Mouse (Mus musculus) retina, adult 2 months (tissue): ENCODE measurements around the gene Cnot9.
A peak's percentile ranks its signal among the peaks of the same experiment; 100 is the strongest.
"Not testable (repeated sequence)": the region's sequence is repeated elsewhere in the genome, so short reads cannot be mapped to it uniquely, and the experiment has no call there.

Source experiments
- DNase-seq: peaks from one replicate; pipeline ENCODE4 v3.0.0-alpha.2; 2012; ENCODE audit warnings: low read depth, low spot score

The Cnot9 gene

DNA sequence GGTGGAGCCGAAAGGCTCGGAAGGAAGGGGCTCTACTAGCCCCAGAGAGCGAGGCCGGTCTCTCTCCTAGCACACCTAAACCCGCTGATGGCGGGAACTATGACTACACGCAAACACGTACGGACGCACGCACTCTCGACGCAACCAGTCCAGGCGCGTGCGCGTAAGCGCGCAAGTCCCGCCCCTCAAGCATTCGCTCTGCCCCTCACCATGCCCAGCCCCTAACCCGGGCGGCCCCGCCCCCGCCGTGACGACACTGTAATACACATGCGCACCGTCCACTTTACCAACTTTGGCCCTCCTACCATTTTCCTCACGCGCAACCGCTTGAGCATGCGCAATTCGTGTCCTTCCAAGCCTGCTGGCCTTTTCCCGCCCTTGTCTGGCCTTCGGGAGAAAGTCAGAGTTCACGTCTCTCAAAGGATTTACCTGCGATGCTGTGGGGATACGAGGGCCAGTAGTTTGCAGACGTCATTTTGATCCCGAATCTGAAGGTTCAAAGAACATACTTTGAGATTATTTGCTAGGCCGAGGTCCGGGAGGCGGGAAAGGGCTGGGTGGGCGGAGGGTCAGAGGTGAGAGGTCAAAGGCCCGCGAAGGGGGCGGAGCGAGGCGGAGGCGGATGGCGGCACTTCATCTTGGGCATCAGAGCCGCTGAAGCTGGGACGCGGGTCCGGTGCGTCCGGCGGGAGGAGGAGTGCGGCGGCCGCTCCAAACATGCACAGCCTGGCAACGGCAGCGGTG, at the start of gene Cnot9:
Gene Cnot9 (plus strand): TSS at position 338 of the 744 bp plus-strand sequence.
- DNase-seq = peak; percentile 98

DNA sequence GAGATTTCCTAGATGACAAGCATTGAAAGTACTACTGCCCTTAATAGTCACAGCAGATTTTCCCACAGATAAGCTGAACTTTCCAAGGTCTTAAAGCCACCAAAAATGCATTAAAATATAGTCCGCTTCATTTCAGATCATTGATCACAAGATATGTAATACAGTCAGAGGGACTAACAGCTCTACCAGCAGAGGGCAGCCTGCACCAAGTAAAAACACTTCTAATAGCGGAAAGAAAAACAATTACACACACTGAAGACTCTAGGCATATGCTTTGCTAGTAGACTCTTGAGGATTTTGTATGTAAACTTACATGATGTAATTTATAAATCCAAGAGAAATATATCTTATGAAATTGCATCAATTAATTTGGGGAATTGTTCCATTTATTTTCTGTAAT, 45.6 kb upstream of the Cnot9 start:
- peak; percentile 15 for DNase-seq

DNA sequence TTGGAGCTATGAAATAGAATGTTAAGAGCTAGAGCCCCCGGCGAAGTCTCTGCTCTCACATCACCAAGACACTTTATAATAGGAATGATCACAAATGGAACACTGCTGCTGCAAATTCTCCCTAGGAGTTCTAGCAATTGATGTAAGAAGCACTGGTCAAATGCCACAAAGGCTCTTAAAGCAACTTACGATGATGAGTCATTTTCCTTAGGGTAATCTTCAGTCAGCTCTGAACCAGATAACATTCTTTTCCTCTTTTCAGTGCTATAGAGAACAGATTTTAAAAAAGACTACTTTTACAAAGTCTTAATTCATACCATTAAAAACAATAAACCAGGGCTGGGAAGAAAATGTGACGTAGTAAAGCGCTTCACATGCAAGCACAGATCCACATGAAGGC, 20.1 kb upstream of the Cnot9 start:
- DNase-seq = no peak

DNA sequence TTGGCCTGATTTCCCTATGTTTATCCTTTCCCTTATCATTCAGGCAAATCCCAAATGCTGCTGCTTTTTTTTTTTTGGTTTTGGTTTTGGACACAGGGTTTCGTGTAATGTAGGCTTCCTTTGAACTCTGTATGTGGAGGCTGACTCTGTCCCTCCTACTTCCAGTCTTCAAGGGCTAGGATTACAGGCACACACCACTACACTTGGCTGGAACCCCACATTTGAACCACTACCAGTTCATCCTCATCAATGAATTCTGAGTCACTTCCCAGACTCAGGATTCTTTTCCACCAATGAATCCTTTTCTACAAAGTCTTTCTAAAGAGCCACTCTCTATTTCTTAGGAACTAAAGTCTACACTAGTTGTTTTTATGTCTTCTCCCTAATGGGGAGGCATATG, 4.8 kb upstream of the Cnot9 start:
- no peak for DNase-seq

DNA sequence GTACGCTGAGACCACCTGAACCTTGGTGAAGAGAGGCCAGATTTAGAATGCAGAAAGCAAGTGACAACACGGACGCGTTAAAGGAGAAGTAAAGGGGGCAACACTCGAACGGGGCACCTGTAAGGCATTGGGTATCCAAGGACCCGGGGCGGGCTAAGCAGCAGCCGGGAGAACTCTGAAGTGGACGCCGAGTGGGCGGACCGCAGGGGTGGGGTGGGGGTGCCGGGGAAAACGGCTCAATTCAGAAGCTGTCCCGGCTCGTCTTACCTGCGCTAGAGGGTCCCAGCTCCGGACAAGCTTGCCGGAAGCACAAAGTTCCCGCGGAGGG, 501 bp upstream of the Cnot9 start:
- DNase-seq = no peak

DNA sequence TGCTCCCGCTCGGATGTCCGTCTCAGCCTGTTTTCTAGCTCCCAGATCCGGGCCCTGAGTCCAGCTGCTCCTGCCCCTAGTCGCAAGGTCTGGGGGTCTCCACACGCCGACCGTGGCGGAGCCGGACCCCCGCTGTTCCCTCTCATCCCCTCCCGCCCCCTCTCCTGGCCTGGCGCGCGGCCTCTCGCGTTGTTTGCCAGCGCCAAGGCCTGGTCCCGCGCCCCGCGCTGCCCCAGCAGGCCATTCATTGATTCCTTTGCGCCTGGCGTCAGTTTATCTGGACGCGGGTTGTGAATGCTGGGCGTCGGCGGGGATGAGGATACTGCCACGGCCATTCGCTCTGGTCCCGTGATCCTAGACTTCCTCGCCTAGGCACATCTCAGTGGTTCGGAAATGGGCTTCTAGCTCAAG, 618 bp downstream of the Cnot9 start:
- no peak for DNase-seq

DNA sequence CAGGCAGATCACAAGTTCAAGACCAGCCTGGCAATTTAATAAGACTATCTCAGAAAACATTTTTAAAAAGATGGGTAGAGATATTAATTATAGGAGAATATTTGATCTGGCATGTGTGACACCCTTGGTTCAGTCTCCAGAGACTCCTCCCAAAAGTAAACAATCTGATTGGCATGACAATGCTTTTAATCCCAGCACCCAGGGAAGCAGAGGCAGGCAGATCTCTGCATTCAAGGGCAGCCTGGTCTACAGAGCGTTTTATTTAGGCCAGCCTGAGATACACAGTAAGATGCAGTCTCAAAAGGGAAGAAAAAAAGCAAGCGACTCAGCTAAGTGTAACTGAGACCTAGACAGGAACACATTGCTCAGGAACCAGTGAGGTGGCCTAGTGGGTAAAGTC, 1.9 kb downstream of the Cnot9 start:
- no peak for DNase-seq

DNA sequence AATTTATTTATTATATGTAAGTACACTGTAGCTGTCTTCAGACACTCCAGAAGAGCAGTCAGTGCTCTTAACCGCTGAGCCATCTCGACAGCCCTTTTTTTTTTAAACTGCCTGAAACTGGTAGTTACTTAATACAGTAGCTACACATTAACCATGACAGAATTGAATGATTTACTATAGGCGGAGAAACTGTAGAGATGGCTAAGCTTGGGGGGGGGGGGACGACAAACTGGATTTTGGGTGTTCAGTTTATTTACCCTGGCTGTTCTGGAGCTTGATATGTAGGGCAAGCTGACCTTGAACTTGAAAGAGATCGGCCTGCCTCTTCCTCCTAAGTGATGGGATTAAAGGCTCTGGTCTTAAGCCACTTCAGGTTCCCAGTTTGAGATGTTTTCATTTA, 5.4 kb downstream of the Cnot9 start:
- no peak for DNase-seq

DNA sequence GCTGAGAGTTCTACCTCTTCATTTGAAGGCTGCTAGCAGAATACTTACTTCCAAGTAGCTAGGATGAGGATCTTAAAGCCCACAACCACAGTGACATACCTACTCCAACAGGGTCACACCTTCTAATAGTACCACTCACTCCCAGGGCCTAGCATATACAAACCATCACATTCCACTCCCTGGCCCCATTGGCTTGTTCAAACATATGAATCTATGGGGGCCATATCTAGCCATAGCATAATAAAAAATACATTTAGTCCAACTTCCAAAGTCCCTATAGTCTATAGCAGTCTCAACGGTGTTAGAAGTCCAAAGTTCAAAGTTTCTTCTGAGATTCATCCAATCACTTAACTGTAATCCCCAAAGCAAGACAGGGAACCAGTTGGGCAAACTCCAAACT, 7.1 kb downstream of the Cnot9 start:
- not testable (repeated sequence) for DNase-seq

DNA sequence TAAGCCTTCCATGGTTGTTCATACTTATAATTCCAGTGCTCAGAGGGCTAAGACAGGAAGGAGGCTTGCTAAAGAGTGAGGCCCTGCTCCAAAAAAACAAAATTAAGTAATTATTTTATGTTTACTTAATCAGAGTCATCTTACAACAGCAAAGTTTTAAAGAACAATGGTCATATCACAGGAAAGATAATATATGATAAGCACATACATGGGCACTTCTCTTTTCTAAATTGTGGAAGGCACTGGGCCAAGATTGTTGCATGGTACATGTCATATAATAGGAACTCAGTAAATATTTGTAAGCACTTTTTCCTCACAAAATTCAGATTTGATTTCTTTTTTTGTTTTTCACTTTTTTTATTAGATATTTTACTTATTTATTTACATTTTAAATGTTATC, 14.0 kb downstream of the Cnot9 start:
- DNase-seq = no peak

DNA sequence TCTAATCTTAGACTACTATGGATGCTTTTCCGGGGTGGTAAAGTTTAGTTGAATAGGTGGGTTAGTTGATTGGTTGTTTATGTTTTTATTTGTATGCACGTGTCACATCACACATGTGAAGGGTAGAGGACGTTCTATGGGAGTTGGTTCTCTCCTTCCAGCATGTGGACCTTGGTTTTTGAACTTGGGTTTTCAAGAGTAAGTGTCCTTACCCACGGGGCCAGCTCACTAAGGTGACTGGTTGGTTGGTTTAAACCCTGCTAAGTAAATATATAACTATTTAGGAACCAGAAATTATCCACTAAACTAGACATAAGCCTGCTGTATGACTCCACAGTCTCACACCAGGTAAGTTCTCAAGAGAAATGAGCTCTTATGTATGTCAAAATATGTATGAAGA, 18.9 kb downstream of the Cnot9 start:
- no peak for DNase-seq

DNA sequence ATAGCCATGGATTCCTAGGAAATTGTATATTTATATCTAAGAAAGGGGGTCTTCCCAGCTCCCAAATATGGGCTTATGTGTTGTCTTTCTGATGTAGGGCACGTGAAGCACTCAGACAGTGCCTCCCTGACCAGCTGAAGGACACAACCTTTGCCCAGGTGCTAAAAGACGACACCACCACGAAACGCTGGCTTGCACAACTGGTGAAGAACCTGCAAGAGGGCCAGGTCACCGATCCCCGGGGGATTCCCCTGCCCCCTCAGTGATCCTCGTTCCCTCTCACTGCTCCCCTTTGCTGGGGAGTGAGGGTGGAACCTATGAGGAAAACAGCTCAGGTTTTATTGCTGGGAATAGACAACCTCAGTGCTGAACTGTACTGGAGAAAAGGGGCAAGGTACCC, 22.7 kb downstream of the Cnot9 start:
- no peak for DNase-seq

DNA sequence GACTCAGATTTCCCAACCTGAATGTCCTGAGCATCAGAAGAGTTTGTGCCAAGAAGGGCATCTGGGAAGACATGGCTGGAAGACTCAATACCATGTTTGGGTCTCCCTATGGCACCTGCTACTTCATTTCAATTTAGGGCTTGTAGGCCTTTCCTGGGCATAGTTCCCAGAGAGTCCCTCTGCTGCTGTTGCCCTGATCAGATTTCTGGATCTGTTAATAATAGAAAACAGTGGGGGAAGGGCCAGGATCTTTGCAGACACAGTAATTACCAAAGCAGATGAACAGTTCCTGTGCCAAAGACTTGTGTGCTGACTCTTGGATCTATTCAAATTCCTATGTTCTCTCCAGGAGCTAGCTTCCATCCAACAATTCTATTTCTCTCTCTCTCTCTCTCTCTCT, 32.8 kb downstream of the Cnot9 start:
- DNase-seq = no peak

DNA sequence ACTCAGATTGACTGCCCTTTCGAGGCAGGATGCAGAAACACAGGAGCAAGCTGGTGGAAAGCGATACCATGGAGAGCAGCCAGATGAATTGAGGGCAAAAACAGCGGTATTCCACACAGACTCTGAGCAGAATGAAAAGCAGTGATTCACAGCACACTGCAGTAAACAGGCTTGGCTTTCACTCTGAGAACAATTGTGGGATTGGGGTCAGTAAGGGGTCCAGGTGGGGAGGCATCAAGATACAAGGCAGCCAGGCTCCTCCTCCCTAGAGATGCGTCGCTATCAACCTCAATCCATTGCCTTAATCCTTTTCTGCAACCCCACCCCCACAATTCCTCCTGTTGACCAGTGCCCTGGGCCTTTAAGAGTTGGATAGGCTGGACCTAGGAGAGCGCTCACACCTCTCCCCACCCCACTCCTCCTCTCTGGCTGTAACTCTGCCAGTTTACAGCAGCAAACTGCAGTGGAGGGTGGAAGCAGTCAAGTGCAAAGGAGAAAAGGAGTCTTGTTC, 36.6 kb downstream of the Cnot9 start, which contains the start of gene Plcd4:
Gene Plcd4 (plus strand): TSS at position 438 of the 511 bp plus-strand sequence.
- DNase-seq = no peak

DNA sequence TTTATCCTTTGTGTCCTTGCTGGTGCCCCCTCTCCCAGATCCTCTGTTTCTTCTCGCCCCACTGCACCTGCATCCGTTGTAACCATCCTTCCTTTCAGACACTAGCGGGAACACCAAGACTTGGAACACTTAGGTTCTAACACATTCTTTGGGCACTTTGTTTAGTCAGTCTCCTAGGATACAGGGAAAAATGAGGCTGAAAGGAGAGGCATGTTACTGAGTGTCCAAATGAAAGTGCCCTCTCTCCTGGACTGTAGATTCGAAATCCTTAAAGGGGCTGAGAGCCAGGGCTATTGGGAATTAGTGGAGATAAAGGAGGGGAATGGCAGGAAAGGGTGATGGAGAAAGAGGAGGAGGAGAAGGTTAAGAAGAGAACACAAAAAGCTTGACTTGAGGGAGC, 38.3 kb downstream of the Cnot9 start, which contains the start of gene Usp37:
Gene Usp37 (minus strand): TSS at position 101 of the 400 bp plus-strand sequence.
- DNase-seq = no peak

DNA sequence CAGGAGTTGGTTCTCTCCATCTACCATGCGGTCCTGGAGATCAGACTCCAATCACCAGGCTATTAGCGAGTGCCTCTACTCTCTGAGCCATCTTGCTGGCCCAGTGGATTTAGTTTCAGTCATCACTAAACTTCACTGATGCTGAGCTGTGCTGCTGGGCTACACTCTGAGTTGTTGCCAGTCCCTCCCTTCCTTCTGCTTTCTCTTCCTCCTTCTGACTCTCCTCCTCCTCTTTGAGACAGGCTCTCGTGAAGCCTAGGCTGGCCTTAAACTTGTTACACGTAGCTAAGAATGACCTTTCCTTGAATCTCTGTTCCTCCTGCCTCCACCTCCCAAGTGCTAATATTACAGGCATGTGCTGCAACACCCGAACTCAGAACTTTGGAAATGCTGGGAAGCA, 53.2 kb downstream of the Cnot9 start:
- no peak for DNase-seq

DNA sequence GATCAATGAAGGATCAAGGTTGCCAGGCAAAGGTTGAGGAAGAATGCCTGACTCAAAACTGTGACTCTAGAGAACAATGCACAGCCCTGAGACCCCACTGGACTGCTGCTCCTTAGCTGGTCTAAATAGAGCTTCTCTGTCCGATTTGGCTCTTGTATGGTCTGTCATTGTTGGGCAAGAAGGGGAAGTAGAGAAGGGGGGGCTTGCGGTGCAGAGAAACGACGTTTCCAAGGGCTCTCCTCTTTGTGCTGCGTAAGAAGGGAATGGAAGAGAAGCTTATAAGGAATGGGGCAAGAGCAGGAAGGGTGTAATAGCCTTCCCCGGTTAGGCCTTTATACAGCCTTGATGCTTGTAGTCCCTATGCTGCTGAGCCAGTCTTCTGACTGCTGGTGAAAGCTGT, 60.0 kb downstream of the Cnot9 start:
- no peak for DNase-seq

DNA sequence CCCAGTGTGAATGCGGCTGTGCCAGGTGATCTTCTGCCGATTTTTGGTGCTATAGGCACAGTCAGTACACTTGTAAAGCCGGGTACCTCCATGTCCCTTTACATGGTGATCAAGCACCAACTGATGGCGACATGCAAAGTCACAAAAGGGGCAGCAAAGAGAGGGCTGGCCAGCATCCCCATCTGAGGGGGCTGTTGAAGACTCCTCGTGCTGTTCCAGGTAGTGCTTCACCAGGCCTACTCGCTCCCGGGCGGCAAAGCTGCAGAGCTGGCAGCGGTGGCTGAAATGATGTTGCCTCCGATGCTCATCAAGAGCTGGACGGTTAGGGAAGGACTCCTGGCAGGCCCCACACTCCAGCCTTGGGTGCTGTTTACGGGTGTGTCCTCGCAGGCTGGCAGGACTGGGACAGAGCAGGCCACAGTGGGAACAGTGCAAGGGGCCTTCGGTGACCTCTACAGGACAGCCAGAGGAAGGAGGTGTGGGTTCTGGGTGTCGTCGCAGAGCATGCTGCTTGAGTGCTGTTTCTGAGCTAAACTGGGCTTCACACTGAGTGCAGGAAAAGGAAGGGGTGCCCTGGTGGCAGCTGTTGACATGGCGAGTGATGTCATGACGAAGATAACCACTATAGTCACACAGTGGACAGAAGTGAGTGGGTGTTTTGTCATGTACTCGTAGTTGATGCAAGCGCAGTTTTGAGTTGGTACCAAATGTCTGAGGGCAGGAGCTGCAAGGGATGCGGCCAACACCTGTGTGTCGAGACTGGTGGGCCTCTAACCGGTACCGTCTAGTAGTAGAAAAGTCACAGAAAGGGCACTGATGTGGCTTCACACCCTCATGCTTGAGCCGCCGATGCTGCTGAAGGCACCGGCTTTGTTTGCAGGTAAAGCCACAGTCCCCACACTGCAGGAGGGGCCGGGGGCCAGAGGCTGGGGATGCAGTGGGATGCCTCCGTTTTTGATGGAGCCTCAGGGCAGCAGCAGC, 64.2 kb downstream of the Cnot9 start:
- no peak for DNase-seq
